In the genomic region with DNA sequence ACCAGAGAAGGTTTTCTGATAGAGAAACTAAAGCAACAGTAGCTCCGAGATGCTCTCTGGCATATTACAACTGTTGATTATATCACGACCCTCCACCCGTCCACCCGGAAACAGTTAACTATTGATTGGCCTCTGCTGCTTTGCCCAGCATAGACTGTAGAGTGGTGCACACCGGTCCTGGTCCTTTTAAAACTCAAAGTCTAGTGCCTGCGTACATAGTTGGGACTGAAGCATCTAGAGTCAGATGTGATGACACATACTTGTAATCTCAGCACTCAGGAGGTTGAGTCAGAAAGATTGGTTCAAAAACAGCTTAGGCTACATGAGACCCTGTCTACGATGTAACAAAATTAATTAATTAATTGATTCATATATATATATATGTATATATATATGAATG, we compare ENCODE assay signal across 9 mouse cellular contexts. TPM values are rescaled to one million over a fixed set of nuclear protein-coding genes. Genes with fewer than 3 reads are reported as not detected.
DNase-seq lines count a peak whose midpoint lies in the region; ATAC-seq and TF ChIP-seq lines count a peak whose summit lies in the region.
"Had no signal": no experiment of that assay in that cellular context is flagged by ENCODE, and none has a peak within 500 bp of the region (broad histone marks: within the 10 kb centered on the region; RNA-seq: fewer than 3 reads in every experiment).

No protein-coding gene starts in this region.

- H3K36me3 ChIP-seq in megakaryocyte, embryonic 14.5 days (replicated peaks; ENCODE audit: low read length) = peaks cover 32% of the 10 kb centered on the region
- peaks cover 15% of the 10 kb centered on the region; the same call in 1 of the 2 replicates for H3K36me3 ChIP-seq in embryonic facial prominence, embryonic 15.5 days
- peaks cover 10% of the 10 kb centered on the region; the same call in 1 of the 2 replicates for H3K36me3 ChIP-seq in limb, embryonic 13.5 days
- peaks cover 8% of the 10 kb centered on the region; the same call in 1 of the 2 replicates for H3K36me3 ChIP-seq in small intestine, adult 2 months (ENCODE audit: control insufficient read depth, insufficient read depth, low read length)
- H3K36me3 ChIP-seq in thymus, adult 2 months (ENCODE audit: control insufficient read depth, insufficient read depth, low read length) = no peaks in the 10 kb centered on the region

- no peak for TF ChIP-seq POLR2A in small intestine, adult 2 months (IDR thresholded peaks at IDR 0.05; ENCODE audit: low read depth, low read length)
- TF ChIP-seq POLR2A in thymus, adult 2 months (IDR thresholded peaks at IDR 0.05; ENCODE audit: control insufficient read depth, extremely low read depth, insufficient read depth, low read length, poor library complexity) = no peak

- no peak for TF ChIP-seq CTCF in small intestine, adult 2 months (IDR thresholded peaks at IDR 0.05; ENCODE audit: extremely low read depth, insufficient read length, insufficient replicate concordance, low read depth, low read length)
- no peak for TF ChIP-seq CTCF in thymus, adult 2 months (IDR thresholded peaks at IDR 0.05; ENCODE audit: borderline replicate concordance, control insufficient read depth, extremely low read depth, insufficient read depth, low read length, poor library complexity)

- WGBS in embryonic facial prominence, embryonic 15.5 days = 16% methylated on average over 7 of the region's 7 CpGs
- 21% methylated on average over 7 of the region's 7 CpGs for WGBS in limb, embryonic 13.5 days
- WGBS in small intestine, adult 2 months = 4% methylated on average over 7 of the region's 7 CpGs
- 16% methylated on average over 7 of the region's 7 CpGs for whole genome bisulfite sequencing in thymus, adult 2 months

- peak overlapping the region; percentile 87; the same call in 1 of the 2 replicates for H3K27ac ChIP-seq in embryonic facial prominence, embryonic 15.5 days (replicated peaks)
- H3K27ac ChIP-seq in limb, embryonic 13.5 days = no peak overlapping the region
- peak overlapping the region; percentile 80 for H3K27ac ChIP-seq in small intestine, adult 2 months (ENCODE audit: insufficient read depth, low read depth, low read length)
- H3K27ac ChIP-seq in thymus, adult 2 months (ENCODE audit: control insufficient read depth, insufficient read depth, low read length) = no peak overlapping the region

- no peak for ATAC-seq in megakaryocyte, adult 5-6 weeks (ENCODE audit: poor library complexity, severe bottlenecking)
- no peak for ATAC-seq in embryonic facial prominence, embryonic 15.5 days (ENCODE audit: insufficient number of reproducible peaks, low FRiP score, low TSS enrichment, low read depth)
- ATAC-seq in limb, embryonic 13.5 days (ENCODE audit: low FRiP score, low read depth) = no peak

- H3K27me3 ChIP-seq in megakaryocyte, embryonic 14.5 days (replicated peaks) = no peaks in the 10 kb centered on the region
- no peaks in the 10 kb centered on the region for H3K27me3 ChIP-seq in embryonic facial prominence, embryonic 15.5 days
- H3K27me3 ChIP-seq in limb, embryonic 13.5 days = no peaks in the 10 kb centered on the region
- no peaks in the 10 kb centered on the region for H3K27me3 ChIP-seq in small intestine, adult 2 months (ENCODE audit: control insufficient read depth, insufficient read depth, low read length)
- no peaks in the 10 kb centered on the region for H3K27me3 ChIP-seq in thymus, adult 2 months (ENCODE audit: control insufficient read depth, insufficient read depth, low read length)

- no peaks in the 10 kb centered on the region for H3K9me3 ChIP-seq in megakaryocyte, embryonic 14.5 days
- no peaks in the 10 kb centered on the region for H3K9me3 ChIP-seq in embryonic facial prominence, embryonic 15.5 days (replicated peaks)
- no peaks in the 10 kb centered on the region for H3K9me3 ChIP-seq in limb, embryonic 13.5 days

- peak overlapping the region; percentile 96 for H3K4me3 ChIP-seq in megakaryocyte, embryonic 14.5 days (replicated peaks)
- peak overlapping the region; percentile 87 for H3K4me3 ChIP-seq in embryonic facial prominence, embryonic 15.5 days (replicated peaks)
- peak overlapping the region; percentile 69 for H3K4me3 ChIP-seq in limb, embryonic 13.5 days
- H3K4me3 ChIP-seq in small intestine, adult 2 months (ENCODE audit: low read depth, low read length) = peak overlapping the region; percentile 23; the same call in 1 of the 2 replicates
- H3K4me3 ChIP-seq in thymus, adult 2 months (ENCODE audit: control insufficient read depth, insufficient read depth, low read length) = no peak overlapping the region

- peak overlapping the region; percentile 51 for H3K9ac ChIP-seq in embryonic facial prominence, embryonic 15.5 days
- peak overlapping the region; percentile 72 for H3K9ac ChIP-seq in limb, embryonic 13.5 days

- H3K4me2 ChIP-seq in embryonic facial prominence, embryonic 15.5 days (replicated peaks) = peak overlapping the region; percentile 67
- peak overlapping the region; percentile 75 for H3K4me2 ChIP-seq in limb, embryonic 13.5 days (replicated peaks)

- no peak for DNase-seq in adrenal gland, adult (ENCODE audit: inconsistent age in 2 of 2, low spot score in 1 of 2)
- no peak for DNase-seq in kidney, postnatal 14 days
- DNase-seq in thymus, adult 2 months = no peak

- H3K4me1 ChIP-seq in megakaryocyte, embryonic 14.5 days = peaks cover 54% of the 10 kb centered on the region
- peaks cover 18% of the 10 kb centered on the region for H3K4me1 ChIP-seq in embryonic facial prominence, embryonic 15.5 days
- peaks cover 10% of the 10 kb centered on the region for H3K4me1 ChIP-seq in limb, embryonic 13.5 days
- H3K4me1 ChIP-seq in small intestine, adult 2 months (ENCODE audit: control insufficient read depth, insufficient read depth, insufficient read length, low read length) = peaks cover 11% of the 10 kb centered on the region; the same call in 1 of the 2 replicates
- H3K4me1 ChIP-seq in thymus, adult 2 months (replicated peaks; ENCODE audit: control insufficient read depth, insufficient read depth, low read length) = peaks cover 5% of the 10 kb centered on the region; the same call in 1 of the 2 replicates

RNA-seq across cellular contexts. Expression of a gene that starts 0.7 kb away (rescaled TPM):
- 30.5 and 53.9 TPM in 2 replicates for polyA plus RNA-seq in megakaryocyte, embryonic 14.5 days (2012; ENCODE audit: insufficient read depth, low replicate concordance)
- total RNA-seq in megakaryocyte, adult 5-6 weeks (2015) = 14.4 and 14.6 TPM in 2 replicates
- 15.7 and 16.0 TPM in 2 replicates for total RNA-seq in megakaryocyte, adult 5-6 weeks (2017)
- 29.3 and 33.3 TPM in 2 replicates for polyA plus RNA-seq in embryonic facial prominence, embryonic 15.5 days (2015; fragmentation: Nextera tagmentation; extraction: Ambion mirVana)
- polyA plus RNA-seq in limb, embryonic 13.5 days (2015; fragmentation: Nextera tagmentation; extraction: Ambion mirVana) = 31.0 and 33.5 TPM in 2 replicates
- 7.8 and 17.2 TPM in 2 replicates for polyA plus RNA-seq in small intestine, adult 2 months (2012; rRNA removed)
- 26.0 and 29.1 TPM in 2 replicates for polyA plus RNA-seq in thymus, adult 2 months (2012; rRNA removed)

RNA-seq across cellular contexts. Expression of a gene that starts 18.4 kb away (rescaled TPM):
- polyA plus RNA-seq in megakaryocyte, embryonic 14.5 days (2012; ENCODE audit: insufficient read depth, low replicate concordance) = not detected in 2 replicates
- total RNA-seq in megakaryocyte, adult 5-6 weeks (2015) = not detected in 2 replicates
- not detected in 2 replicates for total RNA-seq in megakaryocyte, adult 5-6 weeks (2017)
- polyA plus RNA-seq in embryonic facial prominence, embryonic 15.5 days (2015; fragmentation: Nextera tagmentation; extraction: Ambion mirVana) = not detected in 2 replicates
- polyA plus RNA-seq in limb, embryonic 13.5 days (2015; fragmentation: Nextera tagmentation; extraction: Ambion mirVana) = not detected in 2 replicates
- polyA plus RNA-seq in small intestine, adult 2 months (2012; rRNA removed) = not detected in 2 replicates
- polyA plus RNA-seq in thymus, adult 2 months (2012; rRNA removed) = not detected in 2 replicates
- total RNA-seq: gastrocnemius, postnatal 36 days had no signal

RNA-seq across cellular contexts. Expression of a gene that starts 43.6 kb away (rescaled TPM):
- polyA plus RNA-seq in megakaryocyte, embryonic 14.5 days (2012; ENCODE audit: insufficient read depth, low replicate concordance) = 4.3 and 8.7 TPM in 2 replicates
- 44.1 and 47.0 TPM in 2 replicates for total RNA-seq in megakaryocyte, adult 5-6 weeks (2015)
- total RNA-seq in megakaryocyte, adult 5-6 weeks (2017) = 71.1 and 77.2 TPM in 2 replicates
- polyA plus RNA-seq in embryonic facial prominence, embryonic 15.5 days (2015; fragmentation: Nextera tagmentation; extraction: Ambion mirVana) = 27.6 and 27.9 TPM in 2 replicates
- polyA plus RNA-seq in limb, embryonic 13.5 days (2015; fragmentation: Nextera tagmentation; extraction: Ambion mirVana) = 27.6 and 30.4 TPM in 2 replicates
- polyA plus RNA-seq in small intestine, adult 2 months (2012; rRNA removed) = 10.4 and 19.6 TPM in 2 replicates
- 55.9 and 61.4 TPM in 2 replicates for polyA plus RNA-seq in thymus, adult 2 months (2012; rRNA removed)

Comparison
In these comparisons a context has a peak if more than half of its experiments do, and no peak if none do; other contexts are left out.
1. H3K27ac ChIP-seq: peak in embryonic facial prominence, embryonic 15.5 days (single experiment) and small intestine, adult 2 months (single experiment); none in limb, embryonic 13.5 days (single experiment) and thymus, adult 2 months (single experiment).